Mouse (Mus musculus) embryonic facial prominence, embryonic 13.5 days (tissue): ENCODE measurements around the gene Cplx3. TPM values are rescaled to one million over a fixed set of nuclear protein-coding genes. Genes with fewer than 3 reads are reported as not detected.

Experiments
- ATAC-seq: fragments of 200-750 bp; cut with Nextera tagmentation; 2 replicates; pipeline ENCODE4 v1.8.0; 2017; ENCODE audit warnings: low read depth; ENCODE audit not compliant: insufficient number of reproducible peaks, insufficient read depth, low FRiP score, low TSS enrichment
- H3K27ac ChIP-seq: fragments of 300-500 bp; sonication (generic); 2 replicates; pipeline ENCODE4 v1.5.1; 2015; ENCODE audit warnings: moderate library complexity, mild to moderate bottlenecking, inconsistent platforms
- H3K27me3 ChIP-seq: fragments of 300-500 bp; sonication (generic); 2 replicates; pipeline ENCODE4 v1.6.1; 2015; ENCODE audit warnings: mild to moderate bottlenecking, inconsistent platforms
- H3K36me3 ChIP-seq: fragments of 300-500 bp; sonication (generic); 2 replicates; pipeline ENCODE4 v1.6.1; 2015; ENCODE audit warnings: mild to moderate bottlenecking, inconsistent platforms
- H3K4me1 ChIP-seq: fragments of 300-500 bp; sonication (generic); 2 replicates; pipeline ENCODE4 v1.6.1; 2015; ENCODE audit warnings: inconsistent platforms
- H3K4me2 ChIP-seq: fragments of 300-500 bp; sonication (generic); 2 replicates; pipeline ENCODE4 v1.6.1; 2015; ENCODE audit warnings: moderate library complexity, mild to moderate bottlenecking, inconsistent platforms
- H3K4me3 ChIP-seq: fragments of 300-500 bp; sonication (generic); 2 replicates; pipeline ENCODE4 v1.5.1; 2015; ENCODE audit warnings: mild to moderate bottlenecking, inconsistent platforms
- H3K9ac ChIP-seq: fragments of 300-500 bp; sonication (generic); 2 replicates; pipeline ENCODE4 v1.6.1; 2015; ENCODE audit warnings: mild to moderate bottlenecking, inconsistent platforms
- H3K9me3 ChIP-seq: fragments of 300-500 bp; sonication (generic); 2 replicates; pipeline ENCODE4 v1.6.1; 2016; ENCODE audit warnings: inconsistent platforms
- WGBS: fragments of 180-500 bp; shearing (Covaris S2); methylation state at CpG from one replicate; pipeline ENCODE4 v1.1.7; 2015; ENCODE audit warnings: mixed read lengths; 5-methylcytosine and 5-hydroxymethylcytosine counted together
- polyA plus RNA-seq: library from polyadenylated mRNA; unstranded; fragments of >200 nt; fragmentation: Nextera tagmentation; extraction: Ambion mirVana; gene quantifications from 2 replicates; pipeline ENCODE4 v1.2.1, GENCODE M21; 2015

Cplx3 gene
- polyA plus RNA-seq, 1 experiment from 2014 or later = not detected

DNA sequence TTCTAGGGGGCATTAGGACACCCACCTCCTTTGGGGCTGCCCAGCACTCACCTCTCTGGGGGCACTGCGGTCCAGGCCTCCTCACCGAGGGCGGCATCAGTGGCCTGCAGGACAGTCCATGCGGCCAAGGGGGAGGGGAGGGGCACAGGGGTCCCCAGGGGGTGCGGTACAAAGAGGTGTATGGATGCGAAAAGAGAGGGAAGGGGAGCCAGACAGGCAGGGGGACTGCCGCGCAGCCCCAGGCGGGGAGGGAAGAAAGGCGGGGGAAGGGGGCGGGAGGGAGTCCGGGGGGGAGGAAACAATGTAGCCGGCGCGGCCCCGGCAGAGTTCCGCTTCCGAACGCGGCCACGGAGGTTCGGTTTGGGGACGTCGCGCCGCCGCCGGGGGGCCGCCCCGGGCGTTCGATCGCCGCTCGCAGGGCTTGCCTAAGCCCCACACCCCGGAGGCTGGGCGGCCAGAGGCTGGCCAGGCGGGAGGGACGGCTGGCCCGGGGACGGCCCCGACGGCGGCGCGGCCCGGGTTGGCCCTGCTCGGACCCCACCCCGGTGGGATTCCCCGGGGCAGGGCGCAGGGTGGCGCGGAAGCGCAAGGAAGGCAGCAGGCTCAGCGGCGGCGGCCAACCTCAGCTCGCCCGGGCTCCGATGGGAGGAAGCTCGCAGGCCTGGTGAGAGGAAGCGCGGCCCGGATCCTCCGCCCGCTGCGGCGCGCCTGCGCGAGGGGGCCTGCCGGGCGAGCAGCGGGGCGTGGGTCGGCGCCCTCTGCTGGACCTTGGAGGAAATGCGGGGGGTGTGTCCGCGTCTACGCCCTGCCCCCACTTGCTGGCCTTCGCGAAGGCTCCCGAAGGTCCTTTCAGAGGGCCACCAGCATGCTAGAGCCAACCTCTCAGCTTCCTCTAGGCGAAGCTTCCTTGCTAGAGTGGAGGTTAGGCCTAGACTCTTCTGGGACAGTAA is 39.1 kb upstream of the Cplx3 start:
- WGBS = 0% methylated on average over 76 of the region's 85 CpGs
- H3K27ac ChIP-seq = peak overlapping the region; percentile 95
- ATAC-seq = peak; percentile 72
- H3K4me3 ChIP-seq = peak overlapping the region; percentile 96
- peaks cover 48% of the 10 kb centered on the region for H3K4me1 ChIP-seq
- H3K36me3 ChIP-seq = peaks cover 12% of the 10 kb centered on the region
- H3K9ac ChIP-seq = peak overlapping the region; percentile 98
- H3K27me3 ChIP-seq = no peaks in the 10 kb centered on the region
- H3K4me2 ChIP-seq = peak overlapping the region; percentile 97
- no peaks in the 10 kb centered on the region for H3K9me3 ChIP-seq

DNA sequence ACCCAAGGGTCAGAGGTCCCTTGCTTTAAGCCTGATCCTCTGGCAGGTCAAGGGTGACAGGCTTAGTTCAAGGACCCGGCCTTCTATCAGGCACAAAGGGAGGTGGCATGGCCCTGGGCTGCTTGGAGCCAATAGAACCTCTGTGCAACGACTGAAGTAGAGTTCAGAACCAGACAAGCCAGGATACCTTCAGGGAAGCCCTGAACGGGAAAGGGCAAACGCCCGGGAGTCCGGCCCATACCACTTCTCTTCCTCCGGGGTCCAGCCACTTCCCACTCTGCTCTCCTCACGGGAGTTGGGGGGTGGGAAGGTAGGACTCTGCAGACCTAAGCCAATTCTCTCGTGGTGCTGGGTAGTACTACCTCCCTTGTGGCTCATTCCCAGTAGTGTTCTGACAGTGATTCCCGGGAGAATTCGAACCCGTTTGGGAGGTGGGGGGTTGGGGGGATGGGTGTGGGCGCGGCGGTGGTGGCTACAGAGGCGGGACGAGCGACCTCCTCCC is 38.4 kb upstream of the Cplx3 start:
- ATAC-seq = no peak
- Histone ChIP-seq H3K27ac (peak overlapping the region; percentile 95), H3K27me3 (no peaks in the 10 kb centered on the region), H3K4me2 (peak overlapping the region; percentile 97), H3K9me3 (no peaks in the 10 kb centered on the region), H3K9ac (peak overlapping the region; percentile 98), H3K4me3 (peak overlapping the region; percentile 96), H3K4me1 (peaks cover 55% of the 10 kb centered on the region), H3K36me3 (peaks cover 12% of the 10 kb centered on the region)
- WGBS = 1% methylated on average over 18 of the region's 18 CpGs

DNA sequence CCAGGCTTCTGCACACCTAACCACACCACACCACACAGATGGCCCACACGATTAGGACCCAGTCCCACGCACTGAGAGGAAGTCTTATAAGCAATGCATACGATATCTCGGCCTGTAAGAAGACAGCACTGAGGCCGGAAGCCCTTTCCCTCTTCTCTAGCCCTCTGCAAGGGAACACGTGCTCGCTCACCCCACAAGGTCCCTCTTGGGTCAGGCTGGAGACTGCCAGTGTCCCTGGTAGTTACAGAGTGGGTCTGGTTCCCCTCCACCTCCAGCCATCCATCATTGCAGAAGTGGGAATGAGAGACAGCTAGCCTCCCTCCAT is 37.7 kb upstream of the Cplx3 start:
- Histone ChIP-seq H3K36me3 (peaks cover 12% of the 10 kb centered on the region), H3K4me2 (peak overlapping the region; percentile 97), H3K9ac (peak overlapping the region; percentile 98), H3K9me3 (no peaks in the 10 kb centered on the region), H3K27ac (no peak overlapping the region), H3K27me3 (no peaks in the 10 kb centered on the region), H3K4me1 (peaks cover 62% of the 10 kb centered on the region), H3K4me3 (peak overlapping the region; percentile 96)
- 39% methylated on average over 7 of the region's 7 CpGs for WGBS
- no peak for ATAC-seq

DNA sequence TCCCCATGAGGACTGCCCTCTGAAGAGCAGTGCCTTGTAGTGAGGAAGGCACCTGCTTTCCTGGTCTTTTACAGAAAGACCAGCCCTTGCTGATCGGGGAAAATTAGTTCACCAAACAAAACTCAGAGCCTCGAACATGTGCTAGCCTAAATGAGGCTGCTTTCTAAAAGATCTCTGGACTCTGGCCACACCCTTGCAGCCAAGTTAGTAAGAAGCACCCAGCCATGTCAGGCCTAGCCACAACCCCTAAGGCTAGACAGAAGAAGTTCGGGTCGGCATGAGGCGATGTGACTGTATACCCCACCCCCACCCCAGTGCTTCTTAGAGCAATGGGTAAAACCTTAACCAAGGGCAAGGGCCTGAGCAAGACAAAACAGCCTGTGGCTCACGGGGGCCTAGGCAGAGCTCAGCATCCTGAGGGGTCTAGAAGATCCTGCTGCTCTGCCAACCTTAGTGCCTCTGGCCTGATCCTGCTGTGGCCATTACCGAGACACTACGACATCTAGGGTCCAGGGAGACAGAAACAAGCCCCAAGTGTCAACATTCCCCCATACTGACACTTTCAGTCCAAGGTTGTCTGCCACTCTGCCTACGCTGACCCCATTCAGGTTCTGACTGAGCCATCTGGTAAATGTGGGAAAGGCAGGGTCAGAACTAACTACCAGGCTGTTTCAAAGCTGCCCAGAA is 37.2 kb upstream of the Cplx3 start:
- Histone ChIP-seq H3K4me3 (peak overlapping the region; percentile 96), H3K27me3 (no peaks in the 10 kb centered on the region), H3K27ac (no peak overlapping the region), H3K36me3 (peaks cover 12% of the 10 kb centered on the region), H3K9me3 (no peaks in the 10 kb centered on the region), H3K9ac (peak overlapping the region; percentile 98), H3K4me2 (peak overlapping the region; percentile 97), H3K4me1 (peaks cover 64% of the 10 kb centered on the region)
- 56% methylated on average over 9 of the region's 9 CpGs for WGBS
- no peak for ATAC-seq

DNA sequence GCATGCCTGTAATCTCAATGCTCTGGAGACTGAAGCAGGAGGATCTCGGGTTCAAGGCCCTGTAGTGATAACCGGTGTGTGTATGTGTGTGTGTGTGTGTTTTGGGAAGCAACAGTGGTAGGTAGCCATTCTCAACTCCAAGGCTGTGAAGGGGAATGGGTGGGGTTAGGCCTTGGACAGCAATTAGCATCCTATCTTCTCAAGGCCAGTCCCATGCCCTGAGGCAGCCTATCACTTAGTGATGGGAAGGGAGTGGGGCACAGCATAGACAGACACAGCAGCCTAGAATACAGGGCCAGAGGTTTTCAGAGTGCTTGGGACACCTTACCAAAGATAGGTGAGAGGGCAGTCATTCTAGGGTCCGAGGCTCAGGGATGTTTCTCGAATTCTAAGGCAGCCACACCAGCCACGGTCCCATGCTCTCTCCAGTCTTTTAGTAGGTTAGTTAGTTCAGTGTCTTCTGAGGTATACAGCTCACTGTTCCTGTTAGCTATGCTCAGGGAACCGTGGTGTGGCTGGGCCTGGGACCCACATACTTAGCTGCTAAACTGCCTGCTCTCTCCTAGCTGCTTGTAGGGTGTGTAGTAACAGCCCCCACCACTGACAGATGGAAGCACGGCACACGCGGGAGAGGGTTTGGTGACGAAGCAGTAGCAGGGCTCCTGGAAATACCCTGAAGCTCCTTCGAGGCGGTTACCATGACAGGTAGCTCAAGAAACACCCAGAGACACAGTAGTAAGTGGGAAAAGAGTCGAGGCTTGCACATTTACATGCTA is 35.9 kb upstream of the Cplx3 start:
- ATAC-seq = no peak
- no peaks in the 10 kb centered on the region for H3K9me3 ChIP-seq
- H3K4me3 ChIP-seq = no peak overlapping the region
- peaks cover 15% of the 10 kb centered on the region for H3K36me3 ChIP-seq
- H3K4me1 ChIP-seq = peaks cover 78% of the 10 kb centered on the region
- H3K4me2 ChIP-seq = no peak overlapping the region
- H3K27ac ChIP-seq = peak overlapping the region; percentile 89; the same call in 1 of the 2 replicates
- WGBS = 76% methylated on average over 13 of the region's 13 CpGs
- H3K9ac ChIP-seq = no peak overlapping the region
- no peaks in the 10 kb centered on the region for H3K27me3 ChIP-seq

DNA sequence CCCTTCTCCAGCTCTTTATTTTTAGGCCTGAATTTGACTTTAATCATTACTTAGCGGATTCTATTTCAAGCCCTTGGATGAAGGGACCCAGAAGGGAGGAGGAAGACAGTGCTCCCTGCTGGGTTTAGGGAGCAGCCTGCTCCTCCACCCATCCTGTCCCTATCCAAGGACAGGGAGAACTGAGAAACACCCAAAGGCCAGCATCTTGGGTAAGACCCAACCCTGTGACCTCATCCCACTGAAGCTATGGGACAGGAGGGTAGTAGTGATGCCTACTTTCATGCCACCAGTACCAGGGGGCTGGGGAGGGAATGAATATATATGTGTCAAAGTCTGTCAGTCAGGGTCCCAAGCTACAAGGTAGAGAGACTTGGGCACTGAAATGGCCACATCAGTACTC is 34.9 kb upstream of the Cplx3 start:
- Histone ChIP-seq H3K4me2 (peak overlapping the region; percentile 53), H3K9ac (peak overlapping the region; percentile 44), H3K4me3 (peak overlapping the region; percentile 23; the same call in 1 of the 2 replicates), H3K4me1 (peaks cover 79% of the 10 kb centered on the region), H3K36me3 (peaks cover 15% of the 10 kb centered on the region), H3K27ac (peak overlapping the region; percentile 89), H3K9me3 (no peaks in the 10 kb centered on the region), H3K27me3 (no peaks in the 10 kb centered on the region)
- ATAC-seq = no peak
- 46% methylated on average over 1 of the region's 1 CpGs for WGBS

DNA sequence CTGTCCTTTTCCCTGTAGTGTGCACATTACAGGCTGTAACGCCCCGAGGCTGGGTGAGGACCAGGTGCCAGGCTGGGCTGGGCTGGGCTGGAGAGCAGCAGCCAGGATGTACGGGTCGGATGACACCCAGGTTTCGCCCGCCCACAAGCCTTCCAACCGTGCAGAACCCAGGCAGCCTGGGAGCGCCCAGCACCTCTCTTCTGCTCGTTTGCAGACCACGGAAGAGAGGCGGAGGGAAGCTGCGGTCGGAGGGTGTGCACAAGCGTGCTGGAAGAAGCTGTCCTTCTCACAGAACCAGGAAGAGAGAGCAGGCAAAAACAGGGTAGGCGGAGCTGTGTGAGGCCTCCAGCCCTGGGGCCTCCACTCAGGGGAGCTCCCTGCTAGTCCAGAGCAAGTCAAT is 34.3 kb upstream of the Cplx3 start:
- peak; percentile 71 for ATAC-seq
- H3K9me3 ChIP-seq = no peaks in the 10 kb centered on the region
- 6% methylated on average over 15 of the region's 15 CpGs for WGBS
- H3K9ac ChIP-seq = peak overlapping the region; percentile 44
- peak overlapping the region; percentile 23 for H3K4me3 ChIP-seq
- H3K4me1 ChIP-seq = peaks cover 79% of the 10 kb centered on the region
- peaks cover 15% of the 10 kb centered on the region for H3K36me3 ChIP-seq
- no peaks in the 10 kb centered on the region for H3K27me3 ChIP-seq
- H3K27ac ChIP-seq = peak overlapping the region; percentile 89
- H3K4me2 ChIP-seq = peak overlapping the region; percentile 53

DNA sequence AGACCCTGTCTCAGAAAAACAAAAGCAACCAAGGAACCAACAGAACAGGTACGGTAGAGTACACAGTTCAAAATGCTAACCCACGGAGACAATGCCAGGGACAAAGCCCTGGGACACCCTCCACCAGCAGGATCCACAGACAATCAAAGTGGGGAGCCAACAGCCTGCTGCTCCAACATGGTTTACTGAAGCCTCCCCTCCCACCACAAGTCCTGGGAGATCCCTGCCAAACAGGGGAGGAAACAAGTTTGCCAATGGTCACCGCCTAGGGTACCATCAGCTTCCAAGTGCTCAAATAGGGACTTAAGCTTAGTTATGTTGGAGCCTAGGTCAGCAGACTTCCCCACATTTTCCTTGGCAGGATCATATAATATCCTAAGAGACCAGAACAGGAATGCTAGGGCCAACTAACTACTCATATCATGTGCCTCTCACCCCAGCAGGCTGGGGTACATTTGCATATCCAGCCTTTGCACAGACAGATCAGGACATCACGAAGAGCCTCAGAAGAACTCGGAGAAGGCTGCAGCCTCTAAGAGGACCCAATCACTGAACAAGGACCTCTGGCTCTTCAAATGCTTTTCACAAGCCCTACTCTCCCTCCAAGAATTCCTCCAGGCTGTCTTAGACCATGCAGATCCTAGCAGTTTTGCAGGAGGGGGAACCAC is 33.7 kb upstream of the Cplx3 start:
- 47% methylated on average over 5 of the region's 5 CpGs for WGBS
- Histone ChIP-seq H3K9ac (peak overlapping the region; percentile 60), H3K4me2 (peak overlapping the region; percentile 53), H3K4me3 (peak overlapping the region; percentile 23), H3K36me3 (peaks cover 15% of the 10 kb centered on the region), H3K4me1 (peaks cover 79% of the 10 kb centered on the region), H3K9me3 (no peaks in the 10 kb centered on the region), H3K27me3 (no peaks in the 10 kb centered on the region), H3K27ac (peak overlapping the region; percentile 89)
- no peak for ATAC-seq

DNA sequence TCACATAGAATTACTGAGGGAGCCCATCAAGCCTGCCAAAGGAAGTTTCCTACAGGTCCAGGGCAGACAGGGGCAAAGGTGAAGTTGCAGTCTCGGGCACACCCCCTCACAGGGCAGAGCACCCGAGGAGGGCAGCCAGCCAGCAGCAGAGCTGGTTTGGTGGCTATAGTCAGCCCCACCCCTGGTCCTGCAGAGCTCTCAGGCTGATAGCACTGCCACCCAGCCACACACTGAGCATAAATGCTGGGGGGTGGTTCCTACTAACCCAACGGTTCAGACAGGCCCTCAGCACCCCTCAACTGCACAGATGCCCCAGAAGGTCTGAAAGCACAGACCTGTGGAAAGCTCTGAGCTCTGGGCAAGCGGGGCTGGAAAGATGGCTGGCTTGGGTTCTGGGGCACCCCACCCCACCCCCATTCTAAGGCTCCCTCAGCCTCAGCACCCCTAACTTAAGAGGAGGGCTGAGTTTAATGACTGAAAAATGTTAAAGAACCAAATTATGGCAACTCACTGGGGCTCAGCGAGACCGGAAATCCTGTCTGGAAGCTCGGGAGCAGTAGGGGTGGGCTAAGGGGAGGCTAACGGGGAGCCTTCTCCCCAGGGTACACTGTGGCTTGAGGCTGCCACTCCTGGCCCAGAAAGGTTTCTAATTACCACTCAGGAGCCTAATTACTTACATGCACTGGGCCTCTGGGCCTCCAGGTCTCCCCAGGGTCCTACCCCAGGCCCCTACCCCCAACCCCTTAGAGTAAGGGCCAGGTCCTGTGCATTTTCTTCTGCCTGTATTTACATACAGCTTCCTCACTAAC is 32.8 kb upstream of the Cplx3 start:
- no peak for ATAC-seq
- Histone ChIP-seq H3K4me2 (peak overlapping the region; percentile 53), H3K27ac (peak overlapping the region; percentile 89), H3K4me1 (peaks cover 76% of the 10 kb centered on the region), H3K4me3 (peak overlapping the region; percentile 1; the same call in 1 of the 2 replicates), H3K27me3 (no peaks in the 10 kb centered on the region), H3K9ac (peak overlapping the region; percentile 60), H3K36me3 (peaks cover 15% of the 10 kb centered on the region), H3K9me3 (no peaks in the 10 kb centered on the region)
- WGBS = 19% methylated on average over 8 of the region's 8 CpGs

DNA sequence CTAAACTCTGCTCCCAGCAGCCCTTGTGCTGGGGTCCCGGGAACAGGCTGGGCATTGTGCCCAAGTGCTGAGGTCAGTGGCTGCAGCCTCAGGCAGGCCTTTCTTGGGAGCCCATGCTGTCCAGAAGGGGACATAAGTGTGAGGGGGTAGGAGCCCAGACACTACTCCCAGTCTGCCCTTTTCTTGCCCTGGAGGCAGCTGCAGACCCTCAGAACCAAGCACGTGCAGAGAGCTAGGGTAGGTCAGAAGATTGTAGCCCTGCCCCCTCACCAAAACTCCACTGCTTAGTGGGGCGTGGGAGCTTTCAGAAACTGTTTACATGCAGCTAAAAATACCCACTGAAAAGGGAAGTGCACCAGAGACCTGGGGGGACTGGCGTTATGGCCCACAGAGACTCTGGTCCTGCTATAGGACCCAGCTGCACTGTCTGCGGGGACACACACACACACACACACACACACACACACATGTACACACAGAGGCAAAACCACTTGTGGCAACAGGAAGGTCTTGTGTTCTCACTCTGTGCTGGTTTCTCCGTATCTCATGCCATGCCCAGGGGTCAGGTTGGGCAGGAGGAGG is 31.8 kb upstream of the Cplx3 start:
- Histone ChIP-seq H3K9ac (peak overlapping the region; percentile 60; the same call in 1 of the 2 replicates), H3K36me3 (peaks cover 15% of the 10 kb centered on the region), H3K9me3 (no peaks in the 10 kb centered on the region), H3K27me3 (no peaks in the 10 kb centered on the region), H3K4me2 (peak overlapping the region; percentile 53), H3K27ac (peak overlapping the region; percentile 89), H3K4me1 (peaks cover 66% of the 10 kb centered on the region), H3K4me3 (no peak overlapping the region)
- WGBS = 16% methylated on average over 6 of the region's 6 CpGs
- ATAC-seq = no peak
